Mouse (Mus musculus) myocyte (in vitro differentiated cells): Measurements from ENCODE around the gene Aatf. TPM values are rescaled to one million over a fixed set of nuclear protein-coding genes. Genes with fewer than 3 reads are reported as not detected.

Experiments
- H3K27me3 ChIP-seq: one replicate; pipeline ENCODE4 v1.6.1; 2011; ENCODE audit not compliant: control insufficient read depth, insufficient read depth, insufficient read length
- H3K36me3 ChIP-seq: one replicate; pipeline ENCODE4 v1.6.1; 2011; ENCODE audit not compliant: control insufficient read depth, insufficient read depth
- H3K4me2 ChIP-seq: one replicate; pipeline ENCODE4 v1.6.1; 2011; ENCODE audit warnings: low read depth, control low read depth
- H3K4me3 ChIP-seq: one replicate; pipeline ENCODE4 v1.5.1; 2011; ENCODE audit warnings: mild to moderate bottlenecking, control low read depth, moderate library complexity
- H3K79me2 ChIP-seq: one replicate; pipeline ENCODE4 v1.6.1; 2011; ENCODE audit not compliant: control insufficient read depth, insufficient read depth
- H3ac ChIP-seq: one replicate; pipeline ENCODE4 v1.6.1; 2011; ENCODE audit not compliant: control insufficient read depth, insufficient read length
- CEBPB ChIP-seq: IDR thresholded peaks from 2 replicates; pipeline ENCODE4 v1.6.1; 2011; ENCODE audit warnings: mild to moderate bottlenecking, moderate library complexity; ENCODE audit not compliant: poor library complexity, insufficient read depth, severe bottlenecking
- E2F4 ChIP-seq: IDR thresholded peaks from one replicate; pipeline ENCODE4 v1.6.1; 2011; ENCODE audit warnings: mild to moderate bottlenecking, control low read depth, moderate library complexity; ENCODE audit not compliant: insufficient read depth
- MAX ChIP-seq: IDR thresholded peaks from one replicate; pipeline ENCODE4 v1.6.1; 2011; ENCODE audit warnings: low read depth, mild to moderate bottlenecking, control low read depth
- MYOD1 ChIP-seq, 3 experiments: IDR thresholded peaks; one replicate each; pipeline ENCODE4 v1.6.1; 2011; ENCODE audit warnings: control low read depth in 2 of 3, low read depth in 2 of 3, mild to moderate bottlenecking in 2 of 3, moderate library complexity in 1 of 3; ENCODE audit not compliant: insufficient read length in 2 of 3, control insufficient read depth in 1 of 3
- MYOG ChIP-seq, 3 experiments: IDR thresholded peaks; one replicate each; pipeline ENCODE4 v1.6.1; 2011; ENCODE audit warnings: control low read depth in 2 of 3, low read depth in 2 of 3, mild to moderate bottlenecking in 2 of 3; ENCODE audit not compliant: insufficient read length in 2 of 3, control insufficient read depth in 1 of 3, insufficient read depth in 1 of 3
- POLR2A ChIP-seq: IDR thresholded peaks from one replicate; pipeline ENCODE4 v1.6.1; 2011; ENCODE audit warnings: low read depth, mild to moderate bottlenecking, control low read depth, moderate library complexity; ENCODE audit not compliant: insufficient read length
- POLR2AphosphoS2 ChIP-seq: IDR thresholded peaks from one replicate; pipeline ENCODE4 v1.6.1; 2011; ENCODE audit warnings: low read depth, control low read depth; ENCODE audit not compliant: insufficient read length
- REST ChIP-seq: IDR thresholded peaks from one replicate; pipeline ENCODE4 v1.6.1; 2011; ENCODE audit warnings: mild to moderate bottlenecking, control low read depth, moderate library complexity; ENCODE audit not compliant: insufficient read depth, insufficient read length
- SRF ChIP-seq: IDR thresholded peaks from one replicate; pipeline ENCODE4 v1.6.1; 2011; ENCODE audit warnings: low read depth; ENCODE audit not compliant: control insufficient read depth, insufficient read length
- TCF12 ChIP-seq: IDR thresholded peaks from one replicate; pipeline ENCODE4 v1.6.1; 2011; ENCODE audit warnings: mild to moderate bottlenecking, control low read depth; ENCODE audit not compliant: poor library complexity, insufficient read depth, severe bottlenecking
- TCF3 ChIP-seq: IDR thresholded peaks from one replicate; pipeline ENCODE4 v1.6.1; 2011; ENCODE audit warnings: low read depth, control low read depth; ENCODE audit not compliant: insufficient read length
- USF1 ChIP-seq: IDR thresholded peaks from one replicate; pipeline ENCODE4 v1.6.1; 2011; ENCODE audit warnings: low read depth, mild to moderate bottlenecking, control low read depth, moderate library complexity
- polyA plus RNA-seq: library from polyadenylated mRNA; unstranded; fragments of >200 nt; fragmentation: generic; extraction: Trizol; gene quantifications from one replicate; pipeline ENCODE4 v1.2.1, GENCODE M21; 2012; ENCODE audit warnings: missing spikeins

The Aatf gene
- 34.6 TPM for polyA plus RNA-seq

- Histone ChIP-seq H3K27me3 (peaks cover 13% of the 10 kb centered on the region), H3K4me2 (peak within 1 kb of the TSS; percentile 97), H3K79me2 (peaks cover 12% of the 10 kb centered on the region), H3K4me3 (peak within 1 kb of the TSS; percentile 77), H3ac (peak within 1 kb of the TSS; percentile 62), H3K36me3 (peaks cover 10% of the 10 kb centered on the region)
- TF ChIP-seq POLR2AphosphoS2: peak; percentile 79
- TF ChIP-seq TCF3: no peak
- peak in 1 of 3 experiments; percentile 3 for TF ChIP-seq MYOD1 (IDR thresholded peaks at IDR 0.05; ENCODE audit: control insufficient read depth in 1 of 3, insufficient read length in 2 of 3, low read depth in 2 of 3)
- peak; percentile 91 for TF ChIP-seq POLR2A
- TF ChIP-seq CEBPB: no peak
- peak in 1 of 3 experiments; percentile 24 for TF ChIP-seq MYOG (IDR thresholded peaks at IDR 0.05; ENCODE audit: control insufficient read depth in 1 of 3, insufficient read depth in 1 of 3, insufficient read length in 2 of 3, low read depth in 2 of 3)
- TF ChIP-seq TCF12: no peak
- no peak for TF ChIP-seq E2F4
- TF ChIP-seq USF1: peak; percentile 96
- TF ChIP-seq MAX: peak; percentile 73
Measured at GRCm38 (mm10) chr11:84513171-84514116, at the start of gene Aatf. TSS of gene Aatf (minus strand) at chr11:84513522.

DNA sequence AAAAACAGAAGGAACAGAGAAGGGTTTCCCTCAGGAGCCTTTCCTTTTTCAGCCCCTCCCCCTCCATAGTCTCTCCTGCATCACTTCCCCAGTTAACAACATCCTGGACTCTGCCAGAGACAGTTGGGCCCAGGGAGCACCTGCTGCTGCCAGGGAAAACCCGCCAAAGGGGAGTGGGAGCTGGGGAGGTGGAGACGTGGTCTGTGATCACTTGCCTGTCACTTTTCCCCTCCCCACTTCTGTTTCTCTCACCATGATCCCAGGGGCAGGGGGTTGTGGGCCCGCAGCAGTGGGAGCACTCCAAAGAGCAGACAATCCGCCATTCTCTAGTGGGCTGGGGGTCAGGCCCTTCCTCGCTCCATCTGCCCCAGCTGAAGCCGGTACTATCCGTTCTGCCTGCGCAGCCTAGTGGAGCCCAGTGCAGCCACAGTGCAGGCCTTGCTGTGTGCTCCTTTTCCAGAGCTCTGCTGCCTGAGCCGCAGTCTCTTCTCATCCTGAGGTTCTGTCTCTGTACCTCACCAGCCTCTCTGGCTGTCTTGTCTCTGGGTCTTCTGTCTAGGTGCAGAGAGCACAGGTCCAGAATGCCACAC is 49.5 kb upstream of the Aatf start:
- Histone ChIP-seq H3K27me3 (peaks cover 72% of the 10 kb centered on the region), H3K4me2 (no peak overlapping the region), H3ac (no peak overlapping the region), H3K4me3 (no peak overlapping the region), H3K36me3 (no peaks in the 10 kb centered on the region), H3K79me2 (no peaks in the 10 kb centered on the region)
- TF ChIP-seq MYOD1 (IDR thresholded peaks at IDR 0.05; ENCODE audit: control insufficient read depth in 1 of 3, insufficient read length in 2 of 3, low read depth in 2 of 3): no peak
- no peak for TF ChIP-seq MYOG (IDR thresholded peaks at IDR 0.05; ENCODE audit: control insufficient read depth in 1 of 3, insufficient read depth in 1 of 3, insufficient read length in 2 of 3, low read depth in 2 of 3)
- no peak for TF ChIP-seq SRF
- no peak for TF ChIP-seq TCF12
- no peak for TF ChIP-seq E2F4
- no peak for TF ChIP-seq MAX
- TF ChIP-seq USF1: no peak
- no peak for TF ChIP-seq POLR2A
- no peak for TF ChIP-seq REST
- no peak for TF ChIP-seq CEBPB
- TF ChIP-seq TCF3: no peak
- no peak for TF ChIP-seq POLR2AphosphoS2

GRCm38 (mm10) chr11:84561546-84561945 is 48.2 kb upstream of the Aatf start:
- H3K4me2 ChIP-seq: no peak overlapping the region
- TF ChIP-seq USF1 (no peak), CEBPB (no peak), TCF3 (no peak), MAX (no peak), REST (no peak), POLR2AphosphoS2 (no peak), TCF12 (no peak), MYOG (IDR thresholded peaks at IDR 0.05; ENCODE audit: control insufficient read depth in 1 of 3, insufficient read depth in 1 of 3, insufficient read length in 2 of 3, low read depth in 2 of 3) (no peak), E2F4 (no peak), SRF (no peak), MYOD1 (IDR thresholded peaks at IDR 0.05; ENCODE audit: control insufficient read depth in 1 of 3, insufficient read length in 2 of 3, low read depth in 2 of 3) (no peak), POLR2A (no peak)
- H3K27me3 ChIP-seq: peaks cover 60% of the 10 kb centered on the region
- H3K36me3 ChIP-seq: no peaks in the 10 kb centered on the region
- H3K79me2 ChIP-seq: no peaks in the 10 kb centered on the region
- H3K4me3 ChIP-seq: no peak overlapping the region
- no peak overlapping the region for H3ac ChIP-seq

DNA sequence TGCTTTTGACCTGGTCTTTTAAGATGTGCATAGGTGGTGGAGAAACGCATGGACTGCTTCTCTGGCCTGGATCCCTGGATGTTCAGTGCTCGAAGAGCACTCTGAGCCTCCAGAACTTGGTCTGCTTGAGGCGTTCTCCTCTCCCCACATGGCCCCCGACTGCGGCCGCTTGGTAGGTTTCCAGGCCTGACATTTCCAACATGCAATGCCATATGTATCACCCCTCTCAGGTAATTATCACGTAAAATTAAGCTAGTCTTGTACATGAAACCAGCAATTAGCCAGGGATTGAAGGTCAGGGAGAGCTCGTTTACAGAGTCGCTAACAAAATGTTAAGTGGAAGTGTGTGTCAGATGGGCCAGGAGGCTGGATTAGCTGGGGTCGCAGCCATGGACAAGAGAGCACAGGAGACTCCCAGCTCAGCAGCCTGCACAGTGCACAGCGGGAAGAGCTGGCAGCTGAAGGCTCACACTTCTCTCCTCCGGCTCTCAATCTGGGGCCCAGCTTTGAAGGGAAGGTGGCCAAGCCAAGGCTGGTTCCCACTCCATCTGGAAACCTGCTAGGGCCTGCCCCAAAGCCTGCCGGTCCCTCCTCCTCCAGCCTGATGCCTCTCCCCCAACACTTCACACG is 40.6 kb upstream of the Aatf start:
- no peak overlapping the region for H3K4me3 ChIP-seq
- no peak overlapping the region for H3ac ChIP-seq
- H3K27me3 ChIP-seq: peaks cover 59% of the 10 kb centered on the region
- H3K36me3 ChIP-seq: no peaks in the 10 kb centered on the region
- TF ChIP-seq SRF (no peak), MYOG (IDR thresholded peaks at IDR 0.05; ENCODE audit: control insufficient read depth in 1 of 3, insufficient read depth in 1 of 3, insufficient read length in 2 of 3, low read depth in 2 of 3) (no peak)
- no peaks in the 10 kb centered on the region for H3K79me2 ChIP-seq
- no peak overlapping the region for H3K4me2 ChIP-seq
